Mouse (Mus musculus): ENCODE results near the gene Vps4b. TPM values are rescaled to one million over a fixed set of nuclear protein-coding genes. Genes with fewer than 3 reads are reported as not detected.

Gene Vps4b
- 71.1 and 78.6 TPM in 2 replicates for polyA plus RNA-seq (2014; fragmentation: Nextera tagmentation; extraction: Ambion mirVana)

GRCm38 (mm10) chr1:106796542-106796924 is at the start of gene Vps4b:
Vps4b (minus strand) TSS chr1:106796728.
- DNase-seq (peak; percentile 99), ATAC-seq (ENCODE audit: insufficient read depth) (peak; percentile 99)
- peak within 1 kb of the TSS; percentile 91 for H3K4me3 ChIP-seq (ENCODE audit: low read depth, low read length)
- H3K4me2 ChIP-seq, result peak within 1 kb of the TSS; percentile 74
- under 1% methylated on average over 23 of the region's 23 CpGs for WGBS
- TF ChIP-seq CTCF (IDR thresholded peaks at IDR 0.05; ENCODE audit: low read depth), result no peak
- no peaks in the 10 kb centered on the region for H3K9me3 ChIP-seq (ENCODE audit: low read depth, low read length)
- H3K9ac ChIP-seq, result peak within 1 kb of the TSS; percentile 97
- H3K27me3 ChIP-seq (ENCODE audit: insufficient read depth, low read length), result no peaks in the 10 kb centered on the region
- peak within 1 kb of the TSS; percentile 95 for H3K27ac ChIP-seq (ENCODE audit: low read depth)
- H3K36me3 ChIP-seq (ENCODE audit: insufficient read depth), result no peaks in the 10 kb centered on the region
- H3K4me1 ChIP-seq (ENCODE audit: insufficient read depth), result 0 out of 2 replicates have a peak, but pooled peaks cover 9% of the 10 kb centered on the region

GRCm38 (mm10) chr1:106828784-106829183 is 32.3 kb upstream of the Vps4b start:
- 72% methylated on average over 4 of the region's 4 CpGs for WGBS
- no peaks in the 10 kb centered on the region for H3K4me1 ChIP-seq (ENCODE audit: insufficient read depth)
- DNase-seq (no peak), ATAC-seq (ENCODE audit: insufficient read depth) (no peak)
- no peak overlapping the region for H3K9ac ChIP-seq
- no peaks in the 10 kb centered on the region; the same call in 1 of the 2 replicates for H3K27me3 ChIP-seq (ENCODE audit: insufficient read depth, low read length)
- TF ChIP-seq CTCF (IDR thresholded peaks at IDR 0.05; ENCODE audit: low read depth), result no peak
- no peak overlapping the region for H3K4me2 ChIP-seq
- no peaks in the 10 kb centered on the region for H3K9me3 ChIP-seq (ENCODE audit: low read depth, low read length)
- H3K36me3 ChIP-seq (ENCODE audit: insufficient read depth), result no peaks in the 10 kb centered on the region
- H3K4me3 ChIP-seq (ENCODE audit: low read depth, low read length), result no peak overlapping the region
- H3K27ac ChIP-seq (ENCODE audit: low read depth), result no peak overlapping the region

- H3K4me3 ChIP-seq (ENCODE audit: low read depth, low read length), result no peak overlapping the region
- H3K36me3 ChIP-seq (ENCODE audit: insufficient read depth), result no peaks in the 10 kb centered on the region
- H3K27ac ChIP-seq (ENCODE audit: low read depth), result no peak overlapping the region
- H3K4me2 ChIP-seq, result no peak overlapping the region
- TF ChIP-seq CTCF (IDR thresholded peaks at IDR 0.05; ENCODE audit: low read depth), result no peak
- DNase-seq, result no peak
- ATAC-seq (ENCODE audit: insufficient read depth), result no peak
- no peaks in the 10 kb centered on the region; the same call in 1 of the 2 replicates for H3K27me3 ChIP-seq (ENCODE audit: insufficient read depth, low read length)
- no peak overlapping the region for H3K9ac ChIP-seq
- WGBS, result 71% methylated on average over 3 of the region's 3 CpGs
- no peaks in the 10 kb centered on the region for H3K9me3 ChIP-seq (ENCODE audit: low read depth, low read length)
- no peaks in the 10 kb centered on the region for H3K4me1 ChIP-seq (ENCODE audit: insufficient read depth)
Measured at GRCm38 (mm10) chr1:106822297-106822696, 25.8 kb upstream of the Vps4b start.

- DNase-seq (peak; percentile 75), ATAC-seq (ENCODE audit: insufficient read depth) (no peak)
- H3K9me3 ChIP-seq (ENCODE audit: low read depth, low read length), result no peaks in the 10 kb centered on the region
- no peak overlapping the region for H3K4me3 ChIP-seq (ENCODE audit: low read depth, low read length)
- 11% methylated on average over 4 of the region's 4 CpGs for WGBS
- H3K4me2 ChIP-seq, result no peak overlapping the region
- H3K36me3 ChIP-seq (ENCODE audit: insufficient read depth), result no peaks in the 10 kb centered on the region
- TF ChIP-seq CTCF (IDR thresholded peaks at IDR 0.05; ENCODE audit: low read depth), result peak; percentile 62
- no peaks in the 10 kb centered on the region for H3K4me1 ChIP-seq (ENCODE audit: insufficient read depth)
- H3K27ac ChIP-seq (ENCODE audit: low read depth), result no peak overlapping the region
- no peak overlapping the region for H3K9ac ChIP-seq
- no peaks in the 10 kb centered on the region for H3K27me3 ChIP-seq (ENCODE audit: insufficient read depth, low read length)
Measured at GRCm38 (mm10) chr1:106818323-106818722, 21.8 kb upstream of the Vps4b start.

- DNase-seq (no peak), ATAC-seq (ENCODE audit: insufficient read depth) (no peak)
- no peak overlapping the region for H3K9ac ChIP-seq
- no peak overlapping the region for H3K4me3 ChIP-seq (ENCODE audit: low read depth, low read length)
- 75% methylated on average over 11 of the region's 11 CpGs for WGBS
- TF ChIP-seq CTCF (IDR thresholded peaks at IDR 0.05; ENCODE audit: low read depth), result no peak
- H3K27ac ChIP-seq (ENCODE audit: low read depth), result no peak overlapping the region
- H3K4me1 ChIP-seq (ENCODE audit: insufficient read depth), result no peaks in the 10 kb centered on the region
- no peaks in the 10 kb centered on the region for H3K9me3 ChIP-seq (ENCODE audit: low read depth, low read length)
- H3K36me3 ChIP-seq (ENCODE audit: insufficient read depth), result no peaks in the 10 kb centered on the region
- no peak overlapping the region for H3K4me2 ChIP-seq
- H3K27me3 ChIP-seq (ENCODE audit: insufficient read depth, low read length), result no peaks in the 10 kb centered on the region
Measured at GRCm38 (mm10) chr1:106816766-106817165, 20.2 kb upstream of the Vps4b start.

GRCm38 (mm10) chr1:106815265-106815664 is 18.7 kb upstream of the Vps4b start:
- H3K36me3 ChIP-seq (ENCODE audit: insufficient read depth), result no peaks in the 10 kb centered on the region
- no peak overlapping the region for H3K4me2 ChIP-seq
- no peak for ATAC-seq (ENCODE audit: insufficient read depth)
- no peak for TF ChIP-seq CTCF (IDR thresholded peaks at IDR 0.05; ENCODE audit: low read depth)
- no peak overlapping the region for H3K27ac ChIP-seq (ENCODE audit: low read depth)
- DNase-seq, result no peak
- 78% methylated on average over 6 of the region's 6 CpGs for WGBS
- no peaks in the 10 kb centered on the region for H3K9me3 ChIP-seq (ENCODE audit: low read depth, low read length)
- H3K9ac ChIP-seq, result no peak overlapping the region
- no peaks in the 10 kb centered on the region for H3K27me3 ChIP-seq (ENCODE audit: insufficient read depth, low read length)
- no peaks in the 10 kb centered on the region for H3K4me1 ChIP-seq (ENCODE audit: insufficient read depth)
- no peak overlapping the region for H3K4me3 ChIP-seq (ENCODE audit: low read depth, low read length)

- Histone ChIP-seq H3K4me3 (ENCODE audit: low read depth, low read length) (no peak overlapping the region), H3K9ac (no peak overlapping the region), H3K27ac (ENCODE audit: low read depth) (no peak overlapping the region), H3K4me2 (no peak overlapping the region), H3K4me1 (ENCODE audit: insufficient read depth) (no peaks in the 10 kb centered on the region), H3K36me3 (ENCODE audit: insufficient read depth) (no peaks in the 10 kb centered on the region), H3K27me3 (ENCODE audit: insufficient read depth, low read length) (no peaks in the 10 kb centered on the region), H3K9me3 (ENCODE audit: low read depth, low read length) (no peaks in the 10 kb centered on the region)
- 63% methylated on average over 5 of the region's 5 CpGs for WGBS
- ATAC-seq (ENCODE audit: insufficient read depth) (no peak), DNase-seq (no peak)
- no peak for TF ChIP-seq CTCF (IDR thresholded peaks at IDR 0.05; ENCODE audit: low read depth)
Measured at GRCm38 (mm10) chr1:106814864-106815263, 18.3 kb upstream of the Vps4b start.

GRCm38 (mm10) chr1:106799931-106800330 is 3.4 kb upstream of the Vps4b start:
- 88% methylated on average over 3 of the region's 3 CpGs for WGBS
- Histone ChIP-seq H3K27me3 (ENCODE audit: insufficient read depth, low read length) (no peaks in the 10 kb centered on the region), H3K27ac (ENCODE audit: low read depth) (no peak overlapping the region), H3K36me3 (ENCODE audit: insufficient read depth) (no peaks in the 10 kb centered on the region), H3K9ac (no peak overlapping the region), H3K4me3 (ENCODE audit: low read depth, low read length) (no peak overlapping the region), H3K9me3 (ENCODE audit: low read depth, low read length) (no peaks in the 10 kb centered on the region), H3K4me1 (ENCODE audit: insufficient read depth) (0 out of 2 replicates have a peak, but pooled peaks cover 6% of the 10 kb centered on the region), H3K4me2 (no peak overlapping the region)
- no peak for DNase-seq
- ATAC-seq (ENCODE audit: insufficient read depth), result no peak
- TF ChIP-seq CTCF (IDR thresholded peaks at IDR 0.05; ENCODE audit: low read depth), result no peak

All from lung, embryonic 14.5 days (tissue).